Mouse (Mus musculus): ENCODE measurements at regions not wholly inside any gene's neighbourhood (a gene's known extent, or its start where the extent isn't known, plus 50 kb on each side); places are given as distances from the start of the nearest gene placed in this dataset.

GRCm38 (mm10) chr2:160066491-160067303 lies 267.3 kb downstream of the Gm826 start:
- peak; percentile 69 for DNase-seq (ENCODE audit: low spot score)

- no peak for DNase-seq (ENCODE audit: low spot score)
Observed at GRCm38 (mm10) chr2:160062148-160062937, 271.6 kb downstream of the Gm826 start.

- DNase-seq (ENCODE audit: low spot score): no peak
Observed at GRCm38 (mm10) chr2:160060091-160060490, 273.9 kb downstream of the Gm826 start.

GRCm38 (mm10) chr2:160057211-160057610 lies 276.8 kb downstream of the Gm826 start:
- no peak for DNase-seq (ENCODE audit: low spot score)

GRCm38 (mm10) chr2:160054411-160054810 lies 279.6 kb downstream of the Gm826 start:
- no peak for DNase-seq (ENCODE audit: low spot score)

GRCm38 (mm10) chr2:160048286-160048685 lies 285.7 kb downstream of the Gm826 start:
- no peak for DNase-seq (ENCODE audit: low spot score)

GRCm38 (mm10) chr2:160046881-160047543 lies 286.9 kb downstream of the Gm826 start:
- no peak for DNase-seq (ENCODE audit: low spot score)

GRCm38 (mm10) chr2:160044591-160044990 lies 289.4 kb downstream of the Gm826 start:
- DNase-seq (ENCODE audit: low spot score): no peak

GRCm38 (mm10) chr2:160044184-160044583 lies 289.8 kb downstream of the Gm826 start:
- no peak for DNase-seq (ENCODE audit: low spot score)

- no peak for DNase-seq (ENCODE audit: low spot score)
Observed at GRCm38 (mm10) chr2:160029432-160029831, 304.5 kb downstream of the Gm826 start.

GRCm38 (mm10) chr2:160028459-160028858 lies 305.5 kb downstream of the Gm826 start:
- DNase-seq (ENCODE audit: low spot score): no peak

- no peak for DNase-seq (ENCODE audit: low spot score)
Observed at GRCm38 (mm10) chr2:160025911-160026310, 308.1 kb downstream of the Gm826 start.

GRCm38 (mm10) chr2:160021541-160021940 lies 312.4 kb downstream of the Gm826 start:
- DNase-seq (ENCODE audit: low spot score): peak; percentile 44

GRCm38 (mm10) chr2:160020876-160021275 lies 313.1 kb downstream of the Gm826 start:
- no peak for DNase-seq (ENCODE audit: low spot score)

- DNase-seq (ENCODE audit: low spot score): no peak
Observed at GRCm38 (mm10) chr2:160017020-160017812, 316.7 kb downstream of the Gm826 start.

- DNase-seq (ENCODE audit: low spot score): no peak
Observed at GRCm38 (mm10) chr2:160011421-160011820, 322.5 kb downstream of the Gm826 start.

GRCm38 (mm10) chr2:160002695-160003094 lies 331.3 kb downstream of the Gm826 start:
- no peak for DNase-seq (ENCODE audit: low spot score)

GRCm38 (mm10) chr2:160000449-160000848 lies 333.5 kb downstream of the Gm826 start:
- peak; percentile 34 for DNase-seq (ENCODE audit: low spot score)

- no peak for DNase-seq (ENCODE audit: low spot score)
Observed at GRCm38 (mm10) chr2:159997395-159997794, 336.6 kb downstream of the Gm826 start.

- no peak for DNase-seq (ENCODE audit: low spot score)
Observed at GRCm38 (mm10) chr2:159994490-159994889, 339.5 kb downstream of the Gm826 start.

- DNase-seq (ENCODE audit: low spot score): no peak
Observed at GRCm38 (mm10) chr2:159986719-159987118, 347.2 kb downstream of the Gm826 start.

Data from heart, adult 8-10 months (tissue).